Mouse (Mus musculus) erythroid progenitor cell, adult 5-6 weeks (primary cell): ENCODE data around the gene Grin2c. TPM values are rescaled to one million over a fixed set of nuclear protein-coding genes. Genes with fewer than 3 reads are reported as not detected.

Experiments used
- ATAC-seq: replicated peaks from 2 replicates; pipeline ENCODE4 v1.8.0; 2016; ENCODE audit warnings: moderate number of reproducible peaks, mild to moderate bottlenecking, moderate TSS enrichment, inconsistent platforms; ENCODE audit not compliant: poor library complexity, low FRiP score, severe bottlenecking
- total RNA-seq, 2 experiments: library from RNA; stranded (forward) in 1 of 2; stranded (reverse) in 1 of 2; fragments of 150-400 nt in 1 of 2; fragments of 186-747, 209-891 nt in 1 of 2; gene quantifications; 2 replicates each; pipeline versions ENCODE4 v1.2.3 to v1.2.4; 2015 to 2017; ENCODE audit warnings: low replicate concordance in 2 of 2

The Grin2c gene
- total RNA-seq (2015; ENCODE audit: low replicate concordance) (not detected in 2 replicates), total RNA-seq (2017; ENCODE audit: low replicate concordance) (not detected in 2 replicates)

GRCm38 (mm10) chr11:115267061-115267883 lies at the start of gene Grin2c:
Gene Grin2c (minus strand): TSS chr11:115267243.
- no peak for ATAC-seq

- no peak for ATAC-seq
These were observed 47.2 kb upstream of the Grin2c start for GRCm38 (mm10) chr11:115314249-115314648.

- ATAC-seq, result no peak
These were observed 41.7 kb upstream of the Grin2c start for GRCm38 (mm10) chr11:115308781-115309180.

GRCm38 (mm10) chr11:115306863-115307262 lies 39.8 kb upstream of the Grin2c start, which contains the start of gene Otop2:
Gene Otop2 (plus strand): TSS chr11:115307163.
- no peak for ATAC-seq

GRCm38 (mm10) chr11:115303167-115303566 lies 36.1 kb upstream of the Grin2c start:
- no peak for ATAC-seq

- ATAC-seq, result no peak
These were observed 34.3 kb upstream of the Grin2c start for GRCm38 (mm10) chr11:115301351-115301750.

GRCm38 (mm10) chr11:115300745-115301144 lies 33.7 kb upstream of the Grin2c start:
- no peak for ATAC-seq

- ATAC-seq, result no peak
These were observed 31.1 kb upstream of the Grin2c start for GRCm38 (mm10) chr11:115298160-115298559.

GRCm38 (mm10) chr11:115297214-115297826 lies 30.3 kb upstream of the Grin2c start, which contains the start of gene Fads6:
Gene Fads6 (minus strand): TSS chr11:115297663.
- no peak for ATAC-seq

- no peak for ATAC-seq
These were observed 29.6 kb upstream of the Grin2c start for GRCm38 (mm10) chr11:115296471-115297210.

- ATAC-seq, result no peak
These were observed 28.9 kb upstream of the Grin2c start for GRCm38 (mm10) chr11:115295939-115296338.

GRCm38 (mm10) chr11:115292631-115293375 lies 25.8 kb upstream of the Grin2c start:
- ATAC-seq, result no peak

- no peak for ATAC-seq
These were observed 24.5 kb upstream of the Grin2c start for GRCm38 (mm10) chr11:115291503-115291902.

GRCm38 (mm10) chr11:115290919-115291318 lies 23.9 kb upstream of the Grin2c start:
- ATAC-seq, result no peak

- no peak for ATAC-seq
These were observed 23.3 kb upstream of the Grin2c start for GRCm38 (mm10) chr11:115290314-115290713.

GRCm38 (mm10) chr11:115289885-115290284 lies 22.8 kb upstream of the Grin2c start:
- ATAC-seq, result no peak

GRCm38 (mm10) chr11:115288305-115288704 lies 21.3 kb upstream of the Grin2c start:
- no peak for ATAC-seq

GRCm38 (mm10) chr11:115287386-115287785 lies 20.3 kb upstream of the Grin2c start:
- ATAC-seq, result no peak

GRCm38 (mm10) chr11:115286201-115286993 lies 19.4 kb upstream of the Grin2c start:
- ATAC-seq, result no peak
